Mouse (Mus musculus) ES-E14 (cell line): ENCODE measurements at regions not wholly inside any gene's neighbourhood (a gene's known extent, or its start where the extent isn't known, plus 50 kb on each side); places are given as distances from the start of the nearest gene placed in this dataset.

Experiments used
- DNase-seq: peaks from one replicate; pipeline ENCODE4 v3.0.0-alpha.2; 2013; ENCODE audit warnings: low read depth, low spot score
- H3K27ac ChIP-seq: 2 replicates; pipeline ENCODE4 v1.5.1; 2012; ENCODE audit warnings: low read depth, mild to moderate bottlenecking, low read length, moderate library complexity, mixed read lengths; ENCODE audit not compliant: poor library complexity, insufficient read depth, severe bottlenecking
- H3K36me3 ChIP-seq: 2 replicates; pipeline ENCODE4 v1.6.1; 2012; ENCODE audit warnings: mild to moderate bottlenecking, low read length, moderate library complexity, mixed read lengths; ENCODE audit not compliant: control insufficient read depth, poor library complexity, insufficient read depth, severe bottlenecking
- H3K4me1 ChIP-seq, 2 experiments: fragments of 150-350 bp in 1 of 2; sonication (generic) in 1 of 2; 2 replicates each; pipeline ENCODE4 v1.6.1; 2012; ENCODE audit warnings: low read length in 2 of 2, mild to moderate bottlenecking in 1 of 2, mixed read lengths in 1 of 2; ENCODE audit not compliant: control insufficient read depth in 2 of 2, insufficient read depth in 2 of 2, poor library complexity in 1 of 2
- H3K4me3 ChIP-seq, 2 experiments: fragments of 150-350 bp in 1 of 2; sonication (generic) in 1 of 2; 2 replicates each; pipeline ENCODE4 v1.5.1; 2012; ENCODE audit warnings: low read length in 2 of 2, low read depth in 1 of 2, mild to moderate bottlenecking in 1 of 2, mixed read lengths in 1 of 2; ENCODE audit not compliant: insufficient read depth in 1 of 2, poor library complexity in 1 of 2, severe bottlenecking in 1 of 2
- H3K9ac ChIP-seq: 2 replicates; pipeline ENCODE4 v1.6.1; 2012; ENCODE audit warnings: low read depth, mild to moderate bottlenecking, low read length, mixed read lengths; ENCODE audit not compliant: poor library complexity, insufficient read depth, severe bottlenecking
- H3K9me3 ChIP-seq: fragments of 150-350 bp; sonication (generic); 2 replicates; pipeline ENCODE4 v1.6.1; 2012; ENCODE audit warnings: low read depth, mild to moderate bottlenecking, low read length; ENCODE audit not compliant: control insufficient read depth, insufficient read depth
- CHD2 ChIP-seq: IDR thresholded peaks from 2 replicates; pipeline ENCODE4 v1.6.1; 2014; ENCODE audit warnings: mild to moderate bottlenecking, low read depth, low read length, inconsistent platforms
- HCFC1 ChIP-seq: IDR thresholded peaks from 2 replicates; pipeline ENCODE4 v1.6.1; 2012; ENCODE audit warnings: low read length, inconsistent platforms, borderline replicate concordance; ENCODE audit not compliant: insufficient read depth
- MAFK ChIP-seq: IDR thresholded peaks from 2 replicates; pipeline ENCODE4 v1.6.1; 2014; ENCODE audit warnings: mild to moderate bottlenecking, low read depth, low read length, inconsistent platforms; ENCODE audit not compliant: insufficient read depth
- ZC3H11A ChIP-seq: IDR thresholded peaks from 2 replicates; pipeline ENCODE4 v1.6.1; 2012; ENCODE audit warnings: low read depth, mild to moderate bottlenecking, inconsistent platforms, low read length, borderline replicate concordance
- ZNF384 ChIP-seq: IDR thresholded peaks from 2 replicates; pipeline ENCODE4 v1.6.1; 2012; ENCODE audit warnings: low read depth, low read length, inconsistent platforms
- in situ Hi-C, 2 experiments: fragments of 600-800 bp; cut with MboI; formaldehyde crosslinking; loops; one replicate each; pipeline ENCODE4 v1.15.1; 2025; ENCODE audit warnings: low sequenced_read_pairs in 2 of 2, inconsistent platforms in 1 of 2; ENCODE audit not compliant: unreplicated experiment in 2 of 2

- in situ Hi-C loops, result no loop called here
- Histone ChIP-seq H3K4me1 (no peaks in the 10 kb centered on the region), H3K9ac (no peak overlapping the region), H3K27ac (no peak overlapping the region), H3K4me3 (no peak overlapping the region), H3K9me3 (no peaks in the 10 kb centered on the region), H3K36me3 (no peaks in the 10 kb centered on the region)
- DNase-seq, result no peak
- TF ChIP-seq MAFK (no peak), ZNF384 (no peak), CHD2 (no peak), ZC3H11A (no peak), HCFC1 (no peak)
Measured at GRCm38 (mm10) chr4:11877945-11878344, 103.1 kb downstream of the Gm10604 start.

GRCm38 (mm10) chr4:11876009-11876408 lies 105.1 kb downstream of the Gm10604 start:
- in situ Hi-C loops, result no loop called here

GRCm38 (mm10) chr4:11874586-11875264 lies 106.3 kb downstream of the Gm10604 start:
- no peaks in the 10 kb centered on the region for H3K36me3 ChIP-seq
- TF ChIP-seq ZNF384 (no peak), HCFC1 (no peak), ZC3H11A (no peak)
- DNase-seq, result no peak
- no peak overlapping the region for H3K27ac ChIP-seq
- no peak overlapping the region for H3K9ac ChIP-seq
- no peaks in the 10 kb centered on the region for H3K4me1 ChIP-seq
- H3K9me3 ChIP-seq, result no peaks in the 10 kb centered on the region
- in situ Hi-C loops, result no loop called here
- H3K4me3 ChIP-seq, result no peak overlapping the region

More at GRCm38 (mm10) chr4:11876009-11876408, 105.1 kb downstream of the Gm10604 start:
- Histone ChIP-seq H3K9ac (no peak overlapping the region), H3K27ac (no peak overlapping the region), H3K4me1 (no peaks in the 10 kb centered on the region), H3K36me3 (no peaks in the 10 kb centered on the region), H3K4me3 (no peak overlapping the region), H3K9me3 (no peaks in the 10 kb centered on the region)
- DNase-seq, result no peak
- TF ChIP-seq ZC3H11A, result no peak
- TF ChIP-seq HCFC1, result no peak
- no peak for TF ChIP-seq ZNF384
- TF ChIP-seq CHD2, result no peak
- TF ChIP-seq MAFK, result no peak

GRCm38 (mm10) chr4:11872036-11872435 lies 109.0 kb downstream of the Gm10604 start:
- Histone ChIP-seq H3K4me3 (no peak overlapping the region), H3K4me1 (no peaks in the 10 kb centered on the region), H3K36me3 (no peaks in the 10 kb centered on the region), H3K9me3 (no peaks in the 10 kb centered on the region), H3K27ac (no peak overlapping the region), H3K9ac (no peak overlapping the region)
- DNase-seq, result no peak
- TF ChIP-seq ZNF384 (no peak), MAFK (no peak), ZC3H11A (no peak), HCFC1 (no peak), CHD2 (no peak)
- in situ Hi-C loops, result no loop called here

GRCm38 (mm10) chr4:11869721-11870120 lies 111.3 kb downstream of the Gm10604 start:
- Histone ChIP-seq H3K9me3 (no peaks in the 10 kb centered on the region), H3K4me1 (no peaks in the 10 kb centered on the region), H3K36me3 (no peaks in the 10 kb centered on the region), H3K4me3 (no peak overlapping the region), H3K9ac (no peak overlapping the region), H3K27ac (no peak overlapping the region)
- in situ Hi-C loops, result no loop called here
- TF ChIP-seq CHD2, result no peak
- no peak for TF ChIP-seq ZNF384
- TF ChIP-seq ZC3H11A, result no peak
- no peak for TF ChIP-seq HCFC1
- no peak for TF ChIP-seq MAFK
- no peak for DNase-seq
